Mouse (Mus musculus): ENCODE measurements around the gene Acvr2b.

DNA sequence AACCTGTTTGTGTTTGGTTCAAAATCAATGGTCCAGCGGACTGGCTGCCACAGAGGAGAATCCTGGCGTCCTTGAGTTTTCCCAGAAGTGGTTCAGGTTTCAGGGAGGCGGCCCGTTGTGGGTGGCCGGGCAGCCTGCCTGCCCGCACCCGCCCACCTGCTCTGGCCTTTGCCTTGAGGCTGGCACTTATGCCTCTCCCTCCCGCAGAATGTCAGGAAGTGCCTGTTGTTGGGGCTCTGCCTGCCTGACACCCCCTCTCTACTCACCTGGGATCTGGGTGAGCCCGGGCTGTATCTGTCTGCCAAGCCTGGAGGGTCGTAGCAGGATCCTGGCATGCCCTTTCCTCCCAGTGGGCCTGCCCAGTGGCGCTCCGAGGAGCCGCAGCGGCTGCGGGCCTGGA is 6.0 kb downstream of the Acvr2b start:
- no peak for TF ChIP-seq CTCF (IDR thresholded peaks at IDR 0.05; ENCODE audit: borderline replicate concordance, insufficient read depth, low read length)
- TF ChIP-seq POLR2A (IDR thresholded peaks at IDR 0.05; ENCODE audit: low read depth, low read length) = no peak
